Mouse (Mus musculus): ENCODE data around the gene Bcl7c. TPM values are rescaled to one million over a fixed set of nuclear protein-coding genes. Genes with fewer than 3 reads are reported as not detected.
"Not testable (repeated sequence)": the region's sequence is repeated elsewhere in the genome, so short reads cannot be mapped to it uniquely, and the experiment has no call there.

Bcl7c gene
- total and polyA plus RNA-seq, 3 experiments, result 13.5 to 34.5 (median 34.1) TPM

- Histone ChIP-seq H3K4me1 (ENCODE audit: control insufficient read depth, insufficient read depth, low read length) (peaks cover 1% of the 10 kb centered on the region), H3K79me2 (replicated peaks; ENCODE audit: control insufficient read depth, insufficient read depth, low read length) (no peaks in the 10 kb centered on the region), H3K27ac (no peak overlapping the region), H3K9ac (ENCODE audit: low read depth, low read length) (no peak overlapping the region), H3K27me3 (ENCODE audit: control insufficient read depth, insufficient read depth, low read length) (no peaks in the 10 kb centered on the region), H3K4me3 (no peak overlapping the region), H3K36me3 (ENCODE audit: control insufficient read depth, insufficient read depth, low read length) (peaks cover 4% of the 10 kb centered on the region)
- no peak for DNase-seq
- intact Hi-C loops (cut with DNase I), result no loop called here
- TF ChIP-seq EP300 (IDR thresholded peaks at IDR 0.05; ENCODE audit: insufficient read depth, low read depth, low read length) (no peak), CTCF (IDR thresholded peaks at IDR 0.05) (no peak), POLR2A (IDR thresholded peaks at IDR 0.05; ENCODE audit: insufficient read depth, low read depth, low read length) (no peak)
- WGBS, result 26% methylated on average over 3 of the region's 3 CpGs
These were observed 7.9 kb downstream of the Bcl7c start for GRCm38 (mm10) chr7:127700712-127701331.

- H3K79me2 ChIP-seq (replicated peaks; ENCODE audit: control insufficient read depth, insufficient read depth, low read length), result no peaks in the 10 kb centered on the region
- H3K4me1 ChIP-seq (ENCODE audit: control insufficient read depth, insufficient read depth, low read length), result peaks cover 1% of the 10 kb centered on the region
- no peaks in the 10 kb centered on the region for H3K27me3 ChIP-seq (ENCODE audit: control insufficient read depth, insufficient read depth, low read length)
- WGBS, result 77% methylated on average over 6 of the region's 6 CpGs
- no peak overlapping the region for H3K4me3 ChIP-seq
- H3K27ac ChIP-seq, result no peak overlapping the region
- peaks cover 4% of the 10 kb centered on the region for H3K36me3 ChIP-seq (ENCODE audit: control insufficient read depth, insufficient read depth, low read length)
- no peak for TF ChIP-seq EP300 (IDR thresholded peaks at IDR 0.05; ENCODE audit: insufficient read depth, low read depth, low read length)
- no peak for TF ChIP-seq POLR2A (IDR thresholded peaks at IDR 0.05; ENCODE audit: insufficient read depth, low read depth, low read length)
- TF ChIP-seq CTCF (IDR thresholded peaks at IDR 0.05), result no peak
- no peak overlapping the region for H3K9ac ChIP-seq (ENCODE audit: low read depth, low read length)
- DNase-seq, result no peak
- intact Hi-C loops (cut with DNase I), result no loop called here
These were observed 9.7 kb downstream of the Bcl7c start for GRCm38 (mm10) chr7:127698986-127699385.

- H3K9ac ChIP-seq (ENCODE audit: low read depth, low read length); DNase-seq; H3K27ac ChIP-seq; H3K79me2 ChIP-seq (replicated peaks; ENCODE audit: control insufficient read depth, insufficient read depth, low read length); H3K4me1 ChIP-seq (ENCODE audit: control insufficient read depth, insufficient read depth, low read length); H3K4me3 ChIP-seq; H3K36me3 ChIP-seq (ENCODE audit: control insufficient read depth, insufficient read depth, low read length); H3K27me3 ChIP-seq (ENCODE audit: control insufficient read depth, insufficient read depth, low read length): not testable (repeated sequence)
- intact Hi-C loops (cut with DNase I), result loop anchor here (2.0 kb wide), 1 partner anchor 13 kb away; no protein-coding TSS in a partner anchor
- WGBS, result 86% methylated on average over 7 of the region's 7 CpGs
These were observed 15.0 kb downstream of the Bcl7c start for GRCm38 (mm10) chr7:127693730-127694129.

- Histone ChIP-seq H3K36me3 (ENCODE audit: control insufficient read depth, insufficient read depth, low read length) (no peaks in the 10 kb centered on the region), H3K4me1 (ENCODE audit: control insufficient read depth, insufficient read depth, low read length) (peaks cover 1% of the 10 kb centered on the region; the same call in 1 of the 2 replicates), H3K27ac (no peak overlapping the region), H3K27me3 (ENCODE audit: control insufficient read depth, insufficient read depth, low read length) (no peaks in the 10 kb centered on the region), H3K79me2 (replicated peaks; ENCODE audit: control insufficient read depth, insufficient read depth, low read length) (no peaks in the 10 kb centered on the region), H3K9ac (ENCODE audit: low read depth, low read length) (no peak overlapping the region), H3K4me3 (no peak overlapping the region)
- 92% methylated on average over 8 of the region's 8 CpGs for WGBS
- no peak for DNase-seq
- intact Hi-C loops (cut with DNase I), result loop anchor here (2.0 kb wide), 1 partner anchor 14 kb away; no protein-coding TSS in a partner anchor
- TF ChIP-seq EP300 (IDR thresholded peaks at IDR 0.05; ENCODE audit: insufficient read depth, low read depth, low read length) (no peak), POLR2A (IDR thresholded peaks at IDR 0.05; ENCODE audit: insufficient read depth, low read depth, low read length) (no peak), CTCF (IDR thresholded peaks at IDR 0.05) (no peak)
These were observed 15.4 kb downstream of the Bcl7c start for GRCm38 (mm10) chr7:127693290-127693689.

GRCm38 (mm10) chr7:127691221-127691989 is 17.3 kb downstream of the Bcl7c start:
- peaks cover 1% of the 10 kb centered on the region; the same call in 1 of the 2 replicates for H3K4me1 ChIP-seq (ENCODE audit: control insufficient read depth, insufficient read depth, low read length)
- peak overlapping the region; percentile 43 for H3K9ac ChIP-seq (ENCODE audit: low read depth, low read length)
- TF ChIP-seq CTCF (IDR thresholded peaks at IDR 0.05) (no peak), POLR2A (IDR thresholded peaks at IDR 0.05; ENCODE audit: insufficient read depth, low read depth, low read length) (peak; percentile 48; the same call in 1 of the 2 replicates)
- DNase-seq, result peak; percentile 86 to 88
- H3K27me3 ChIP-seq (ENCODE audit: control insufficient read depth, insufficient read depth, low read length), result no peaks in the 10 kb centered on the region
- peak overlapping the region; percentile 88 for H3K27ac ChIP-seq
- peak overlapping the region; percentile 65 for H3K4me3 ChIP-seq
- 12% methylated on average over 15 of the region's 15 CpGs for WGBS
- H3K36me3 ChIP-seq (ENCODE audit: control insufficient read depth, insufficient read depth, low read length), result no peaks in the 10 kb centered on the region
- no peaks in the 10 kb centered on the region for H3K79me2 ChIP-seq (replicated peaks; ENCODE audit: control insufficient read depth, insufficient read depth, low read length)
- intact Hi-C loops (cut with DNase I), result no loop called here

- H3K27ac ChIP-seq, result no peak overlapping the region
- intact Hi-C loops (cut with DNase I), result no loop called here
- WGBS, result 76% methylated on average over 9 of the region's 9 CpGs
These were observed 19.0 kb downstream of the Bcl7c start for GRCm38 (mm10) chr7:127689626-127690280.

More at GRCm38 (mm10) chr7:127689626-127690280, 19.0 kb downstream of the Bcl7c start:
- TF ChIP-seq POLR2A (IDR thresholded peaks at IDR 0.05; ENCODE audit: insufficient read depth, low read depth, low read length), result no peak
- Histone ChIP-seq H3K4me3 (no peak overlapping the region), H3K9ac (ENCODE audit: low read depth, low read length) (no peak overlapping the region), H3K27me3 (ENCODE audit: control insufficient read depth, insufficient read depth, low read length) (no peaks in the 10 kb centered on the region), H3K36me3 (ENCODE audit: control insufficient read depth, insufficient read depth, low read length) (no peaks in the 10 kb centered on the region), H3K79me2 (replicated peaks; ENCODE audit: control insufficient read depth, insufficient read depth, low read length) (no peaks in the 10 kb centered on the region), H3K4me1 (ENCODE audit: control insufficient read depth, insufficient read depth, low read length) (peaks cover 3% of the 10 kb centered on the region; the same call in 1 of the 2 replicates)
- DNase-seq, result no peak
